In genomic region chr2:70456205-70456604, GRCm38 (mm10) we compare ENCODE assay signal across 8 mouse cellular contexts. TPM values are rescaled to one million over a fixed set of nuclear protein-coding genes. Genes with fewer than 3 reads are reported as not detected.
DNase-seq lines count a peak whose midpoint lies in the region; ATAC-seq and TF ChIP-seq lines count a peak whose summit lies in the region.
"Had no signal": no experiment of that assay in that cellular context is flagged by ENCODE, and none has a peak within 500 bp of the region (broad histone marks: within the 10 kb centered on the region; RNA-seq: fewer than 3 reads in every experiment).

No protein-coding gene starts in this region.

- no peaks in the 10 kb centered on the region for H3K36me3 ChIP-seq in hindbrain, embryonic 10.5 days
- H3K36me3 ChIP-seq in midbrain, embryonic 11.5 days (ENCODE audit: control insufficient read depth, insufficient read depth, low read length): no peaks in the 10 kb centered on the region

- no peak for TF ChIP-seq CTCF in Patski (IDR thresholded peaks at IDR 0.05)

- no peaks in the 10 kb centered on the region for H3K27me3 ChIP-seq in Patski
- H3K27me3 ChIP-seq in hindbrain, embryonic 10.5 days (ENCODE audit: insufficient read depth, poor library complexity, severe bottlenecking): peaks cover 21% of the 10 kb centered on the region; the same call in 1 of the 2 replicates
- H3K27me3 ChIP-seq in midbrain, embryonic 11.5 days (ENCODE audit: control insufficient read depth, insufficient read depth, low read length): no peaks in the 10 kb centered on the region

- H3K4me3 ChIP-seq in hindbrain, embryonic 10.5 days: peak overlapping the region; percentile 44
- H3K4me3 ChIP-seq in midbrain, embryonic 11.5 days (ENCODE audit: low read depth, low read length): peak overlapping the region; percentile 15; the same call in 1 of the 2 replicates

- 10% methylated on average over 12 of the region's 12 CpGs for WGBS in hindbrain, embryonic 10.5 days
- 12% methylated on average over 12 of the region's 12 CpGs for WGBS in midbrain, embryonic 11.5 days

- peak overlapping the region; percentile 22; the same call in 1 of the 2 replicates for H3K9ac ChIP-seq in midbrain, embryonic 11.5 days (ENCODE audit: low read length)

- POLR2A ChIA-PET in Patski (lab: Charles Lee): interaction anchor here (0.9 to 1.4 kb wide), 2 partner anchors 19 to 50 kb away, joined by 3 read pairs; no protein-coding TSS in a partner anchor

- no peak overlapping the region; the same call in 1 of the 2 replicates for H3K27ac ChIP-seq in hindbrain, embryonic 10.5 days
- no peak overlapping the region for H3K27ac ChIP-seq in midbrain, embryonic 11.5 days (ENCODE audit: low read depth, low read length)

- DNase-seq in ES-CJ7 (ENCODE audit: low read depth, low spot score) (peak; percentile 19), Patski (ENCODE audit: low read depth, low spot score) (peak; percentile 41)
- DNase-seq in hindbrain, embryonic 10.5 days (ENCODE audit: low spot score): peak; percentile 35
- DNase-seq in midbrain, embryonic 11.5 days (ENCODE audit: low spot score, missing footprints): peak; percentile 93
- DNase-seq in right cerebral cortex, postnatal 14 days: no peak
- no peak for DNase-seq in cerebellum, adult 18-20 months
- DNase-seq in frontal cortex, adult 2 months (ENCODE audit: extremely low spot score in 1 of 2, low spot score in 1 of 2): no peak
- DNase-seq: lung, postnatal 10 days had no signal

- in situ Hi-C loops in Patski (cut with MboI; ENCODE audit: low pct_unique_long_range_greater_than_20kb): no loop called here

- ATAC-seq in Patski: no peak
- no peak for ATAC-seq in midbrain, embryonic 11.5 days (ENCODE audit: low FRiP score)

- peak overlapping the region; percentile 38 for H3K4me2 ChIP-seq in midbrain, embryonic 11.5 days

- H3K4me1 ChIP-seq in hindbrain, embryonic 10.5 days (replicated peaks): peaks cover 11% of the 10 kb centered on the region; the same call in 1 of the 2 replicates
- no peaks in the 10 kb centered on the region for H3K4me1 ChIP-seq in midbrain, embryonic 11.5 days (ENCODE audit: control insufficient read depth, insufficient read depth, low read length)

- H3K9me3 ChIP-seq in hindbrain, embryonic 10.5 days: no peaks in the 10 kb centered on the region
- no peaks in the 10 kb centered on the region for H3K9me3 ChIP-seq in midbrain, embryonic 11.5 days (ENCODE audit: control insufficient read depth, low read length)

- CTCF ChIA-PET in Patski (lab: Charles Lee): no interaction called here

RNA-seq across cellular contexts. Expression of gene Sp5, which starts 18.5 kb away (rescaled TPM):
- polyA plus RNA-seq in Patski (2021): not detected
- polyA plus RNA-seq in hindbrain, embryonic 10.5 days (2016; fragmentation: Nextera tagmentation; extraction: Ambion mirVana): 2.2 and 5.3 TPM in 2 replicates
- polyA plus RNA-seq in midbrain, embryonic 11.5 days (2014; fragmentation: Nextera tagmentation; extraction: Ambion mirVana): 10.2 and 12.8 TPM in 2 replicates
- polyA plus RNA-seq in frontal cortex, adult 2 months (2012; rRNA removed): 0.86 and 1.1 TPM in 2 replicates

RNA-seq across cellular contexts. Expression of gene Erich2, which starts 52.4 kb away (rescaled TPM):
- polyA plus RNA-seq in Patski (2021): 58.0 TPM
- polyA plus RNA-seq in hindbrain, embryonic 10.5 days (2016; fragmentation: Nextera tagmentation; extraction: Ambion mirVana): 1.6 and 1.9 TPM in 2 replicates
- polyA plus RNA-seq in midbrain, embryonic 11.5 days (2014; fragmentation: Nextera tagmentation; extraction: Ambion mirVana): 2.7 and 3.0 TPM in 2 replicates
- 0.94 and 1.0 TPM in 2 replicates for polyA plus RNA-seq in frontal cortex, adult 2 months (2012; rRNA removed)

Comparison
In these comparisons a context has a peak if more than half of its experiments do, and no peak if none do; other contexts are left out.
1. DNase-seq: peak in ES-CJ7 (single experiment), Patski (single experiment), hindbrain, embryonic 10.5 days (single experiment) and midbrain, embryonic 11.5 days (single experiment); none in right cerebral cortex, postnatal 14 days (single experiment), cerebellum, adult 18-20 months (0 of 2) and frontal cortex, adult 2 months (0 of 2).
2. RNA of gene Erich2, which starts 52.4 kb away (polyA plus RNA-seq): 58.0 TPM in Patski (single experiment); 2.7 to 3.0 TPM in midbrain, embryonic 11.5 days, 1.6 to 1.9 TPM in hindbrain, embryonic 10.5 days and 0.94 to 1.0 TPM in frontal cortex, adult 2 months; every median in the first group is over 10 times any median in the second.